Mouse (Mus musculus): ENCODE data around the gene Notch3.
A peak's percentile ranks its signal among the peaks of the same experiment; 100 is the strongest.

Gene Notch3

DNA sequence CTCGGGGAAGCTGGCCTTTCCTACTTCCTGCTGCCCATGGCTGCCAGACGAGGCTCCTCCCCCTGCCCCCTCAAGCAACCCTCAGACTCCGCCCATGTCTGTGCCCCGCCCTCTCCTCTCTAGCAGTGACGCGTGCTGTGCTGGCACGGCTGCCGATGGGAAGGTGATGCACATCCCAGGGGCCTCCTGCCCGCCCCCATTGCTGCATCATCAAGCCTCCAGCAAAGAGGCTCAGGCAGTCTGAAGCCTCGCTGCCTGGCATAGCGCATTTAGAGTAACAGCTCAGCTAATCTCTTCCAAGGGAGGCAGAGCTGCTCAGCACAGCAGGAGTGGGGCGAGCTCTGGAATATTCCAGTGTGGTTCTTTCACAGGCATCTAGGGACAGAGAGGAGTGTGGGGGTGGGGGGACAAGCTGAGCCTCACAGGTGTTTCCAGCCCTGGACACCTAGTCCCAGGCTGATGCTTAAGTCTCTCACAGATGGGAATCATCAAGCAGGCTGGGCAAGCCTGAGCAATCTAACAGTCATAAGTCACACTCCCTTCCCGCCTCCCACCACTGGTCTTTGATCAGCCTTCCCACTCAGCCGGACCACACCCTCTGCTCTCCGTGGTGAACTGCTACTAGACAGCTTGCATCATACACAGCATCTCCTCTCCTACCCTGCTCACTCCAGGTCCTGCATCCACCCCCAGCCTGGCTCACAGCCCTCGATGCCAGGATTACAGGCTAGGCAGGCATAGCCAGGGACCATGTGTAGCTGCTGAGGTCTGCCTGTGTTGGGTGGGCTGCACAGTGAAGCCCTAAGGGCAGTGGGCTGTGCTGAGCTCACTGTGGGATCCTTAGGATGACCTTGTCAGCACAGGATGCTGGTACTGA lies 75.0 kb downstream of the Notch3 start:
- peak; percentile 91 for DNase-seq

- DNase-seq: no peak
Measured at GRCm38 (mm10) chr17:32091032-32091363, 75.7 kb downstream of the Notch3 start.

DNA sequence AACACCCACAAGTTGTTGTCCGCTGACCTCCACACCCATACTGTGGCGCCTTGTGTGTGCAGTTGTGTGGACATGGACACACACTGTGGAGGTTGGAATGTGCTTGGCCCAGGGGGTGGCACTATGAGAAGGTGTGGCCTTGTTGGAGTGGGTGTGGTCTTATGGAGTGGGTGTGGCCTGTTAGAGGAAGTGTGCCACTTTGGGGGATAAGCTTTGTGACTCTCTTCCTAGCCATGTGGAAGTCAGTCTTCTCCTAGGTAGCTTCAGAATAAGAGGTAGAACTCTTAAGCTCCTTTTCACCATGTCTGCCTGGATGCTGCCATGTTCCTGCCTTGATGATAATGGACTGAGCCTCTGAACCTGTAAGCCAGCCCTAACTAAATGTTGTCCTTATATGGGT lies 79.6 kb downstream of the Notch3 start:
- no peak for DNase-seq

DNA sequence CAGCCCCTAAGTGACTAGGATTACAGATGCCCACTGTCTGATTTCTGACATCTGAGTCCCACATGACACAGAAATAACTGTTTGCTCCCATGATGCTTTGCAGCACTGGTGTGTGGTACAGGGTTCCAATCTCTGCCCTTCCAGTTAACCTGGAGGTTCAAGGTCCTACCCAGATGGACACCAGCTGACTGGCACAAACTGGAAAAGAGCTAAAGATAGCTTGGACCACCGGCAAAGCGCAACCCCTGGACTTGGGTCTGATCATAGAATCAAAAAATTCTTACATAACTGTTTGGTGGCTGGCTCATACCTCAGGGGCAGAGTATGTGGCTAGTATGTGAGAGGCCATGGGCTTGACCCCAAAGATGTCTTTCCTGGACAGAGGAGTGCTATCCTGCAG lies 83.3 kb downstream of the Notch3 start:
- DNase-seq: no peak

- DNase-seq: peak; percentile 43
Measured at GRCm38 (mm10) chr17:32075164-32075563, 91.5 kb downstream of the Notch3 start.

DNA sequence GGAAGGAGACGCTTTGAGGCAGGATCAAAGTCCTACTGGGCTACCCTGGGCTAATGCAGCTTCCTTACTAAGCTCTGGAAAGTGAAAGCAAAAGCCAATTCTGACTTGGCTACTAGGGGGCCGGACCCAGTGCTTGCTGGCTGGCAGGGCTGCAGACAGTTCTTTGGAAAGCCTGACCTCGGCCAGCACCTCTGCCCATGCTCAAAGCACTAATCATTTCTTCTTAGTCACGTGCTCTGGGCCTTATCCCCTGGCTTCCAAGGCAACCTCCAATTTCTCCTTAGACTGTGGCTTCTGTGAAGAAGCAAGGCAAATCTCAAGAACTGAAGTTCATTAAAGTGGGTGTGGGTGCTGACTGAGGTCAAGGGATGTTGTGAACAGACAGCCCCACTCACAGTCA lies 92.0 kb downstream of the Notch3 start:
- no peak for DNase-seq

DNA sequence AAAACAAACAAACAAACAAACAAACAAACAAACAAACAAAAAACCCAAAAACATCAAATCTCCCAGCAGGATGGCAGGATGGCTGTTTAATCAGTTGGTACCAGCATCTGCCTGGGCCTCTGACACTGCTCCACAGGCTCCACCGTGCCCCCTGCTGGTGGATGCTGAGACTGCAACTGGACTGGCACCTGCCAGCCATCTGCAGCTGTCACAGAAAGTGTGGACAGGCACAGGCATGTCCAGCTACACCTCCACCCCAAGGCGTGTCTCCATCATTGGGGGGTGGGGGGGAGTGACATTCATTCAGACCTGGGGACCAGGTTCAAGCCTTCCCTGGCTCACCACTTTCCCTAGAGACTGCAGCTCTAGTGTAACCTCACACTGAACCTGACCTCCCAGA lies 93.3 kb downstream of the Notch3 start:
- DNase-seq: peak; percentile 75
